Mouse (Mus musculus): ENCODE measurements at regions not wholly inside any gene's neighbourhood (a gene's known extent, or its start where the extent isn't known, plus 50 kb on each side); places are given as distances from the start of the nearest gene placed in this dataset.

GRCm38 (mm10) chr2:78980019-78980418 is 112.1 kb downstream of the Ube2e3 start:
- TF ChIP-seq CTCF (IDR thresholded peaks at IDR 0.05; ENCODE audit: extremely low read depth, insufficient read length, insufficient replicate concordance, low read depth, low read length): no peak
- no peak for TF ChIP-seq POLR2A (IDR thresholded peaks at IDR 0.05; ENCODE audit: low read depth, low read length)

Measured in small intestine, adult 2 months (tissue).